Mouse (Mus musculus) kidney, adult 2 months (tissue): ENCODE data around the gene Zhx3.

Experiments
- CTCF ChIP-seq: fragments of 200-500 bp; conservative IDR thresholded peaks from 2 replicates; pipeline ENCODE4 v1.5.1; 2011; ENCODE audit warnings: low read depth, mild to moderate bottlenecking, control low read depth, low read length, moderate library complexity, mixed read lengths; ENCODE audit not compliant: insufficient read depth, insufficient read length
- POLR2A ChIP-seq: fragments of 200-500 bp; IDR thresholded peaks from one replicate; pipeline ENCODE4 v1.6.1; 2011; ENCODE audit warnings: low read depth, low read length, control low read depth

- TF ChIP-seq POLR2A, result no peak
- TF ChIP-seq CTCF, result no peak
Observed at GRCm38 (mm10) chr2:160802326-160802725, 70.5 kb downstream of the Zhx3 start.
